Mouse (Mus musculus) limb, embryonic 13.5 days (tissue): ENCODE data around the gene Foxj3. TPM values are rescaled to one million over a fixed set of nuclear protein-coding genes. Genes with fewer than 3 reads are reported as not detected.
A peak's percentile ranks its signal among the peaks of the same experiment; 100 is the strongest.
"Not testable (repeated sequence)": the region's sequence is repeated elsewhere in the genome, so short reads cannot be mapped to it uniquely, and the experiment has no call there.

Experiments used
- ATAC-seq: fragments of 200-750 bp; cut with Nextera tagmentation; 2 replicates; pipeline ENCODE4 v1.8.0; 2017; ENCODE audit warnings: low read depth, moderate number of reproducible peaks, moderate TSS enrichment; ENCODE audit not compliant: low FRiP score
- H3K27ac ChIP-seq: fragments of 300-500 bp; sonication (generic); 2 replicates; pipeline ENCODE4 v1.5.1; 2015; ENCODE audit warnings: inconsistent platforms, mild to moderate bottlenecking, moderate library complexity
- H3K27me3 ChIP-seq: fragments of 300-500 bp; sonication (generic); 2 replicates; pipeline ENCODE4 v1.6.1; 2015; ENCODE audit warnings: mild to moderate bottlenecking, inconsistent platforms
- H3K36me3 ChIP-seq: fragments of 300-500 bp; sonication (generic); 2 replicates; pipeline ENCODE4 v1.6.1; 2015; ENCODE audit warnings: inconsistent platforms, mild to moderate bottlenecking, moderate library complexity
- H3K4me1 ChIP-seq: fragments of 300-500 bp; sonication (generic); 2 replicates; pipeline ENCODE4 v1.6.1; 2015; ENCODE audit warnings: inconsistent platforms
- H3K4me2 ChIP-seq: fragments of 300-500 bp; sonication (generic); replicated peaks from 2 replicates; pipeline ENCODE4 v1.6.1; 2015; ENCODE audit warnings: inconsistent platforms, mild to moderate bottlenecking, moderate library complexity
- H3K4me3 ChIP-seq: fragments of 300-500 bp; sonication (generic); 2 replicates; pipeline ENCODE4 v1.5.1; 2015; ENCODE audit warnings: moderate library complexity, mild to moderate bottlenecking, inconsistent platforms
- H3K9ac ChIP-seq: fragments of 300-500 bp; sonication (generic); 2 replicates; pipeline ENCODE4 v1.6.1; 2015; ENCODE audit warnings: mild to moderate bottlenecking, inconsistent platforms
- H3K9me3 ChIP-seq: fragments of 300-500 bp; sonication (generic); 2 replicates; pipeline ENCODE4 v1.6.1; 2016; ENCODE audit warnings: inconsistent platforms
- WGBS: fragments of 180-500 bp; shearing (Covaris S2); methylation state at CpG from one replicate; pipeline ENCODE4 v1.1.7; 2015; 5-methylcytosine and 5-hydroxymethylcytosine counted together
- polyA plus RNA-seq: library from polyadenylated mRNA; unstranded; fragments of >200 nt; fragmentation: Nextera tagmentation; extraction: Ambion mirVana; gene quantifications from 2 replicates; pipeline ENCODE4 v1.2.1, GENCODE M21; 2015

Gene Foxj3
- polyA plus RNA-seq, 1 experiment from 2014 or later = 26.9 TPM

GRCm38 (mm10) chr4:119628363-119628762, 91.6 kb downstream of the Foxj3 start:
- H3K4me3 ChIP-seq, H3K4me1 ChIP-seq, H3K4me2 ChIP-seq, ATAC-seq, H3K27me3 ChIP-seq, H3K9ac ChIP-seq, H3K9me3 ChIP-seq, H3K27ac ChIP-seq: not testable (repeated sequence)
- WGBS = 76% methylated on average over 4 of the region's 4 CpGs
- H3K36me3 ChIP-seq = peaks cover 60% of the 10 kb centered on the region

DNA sequence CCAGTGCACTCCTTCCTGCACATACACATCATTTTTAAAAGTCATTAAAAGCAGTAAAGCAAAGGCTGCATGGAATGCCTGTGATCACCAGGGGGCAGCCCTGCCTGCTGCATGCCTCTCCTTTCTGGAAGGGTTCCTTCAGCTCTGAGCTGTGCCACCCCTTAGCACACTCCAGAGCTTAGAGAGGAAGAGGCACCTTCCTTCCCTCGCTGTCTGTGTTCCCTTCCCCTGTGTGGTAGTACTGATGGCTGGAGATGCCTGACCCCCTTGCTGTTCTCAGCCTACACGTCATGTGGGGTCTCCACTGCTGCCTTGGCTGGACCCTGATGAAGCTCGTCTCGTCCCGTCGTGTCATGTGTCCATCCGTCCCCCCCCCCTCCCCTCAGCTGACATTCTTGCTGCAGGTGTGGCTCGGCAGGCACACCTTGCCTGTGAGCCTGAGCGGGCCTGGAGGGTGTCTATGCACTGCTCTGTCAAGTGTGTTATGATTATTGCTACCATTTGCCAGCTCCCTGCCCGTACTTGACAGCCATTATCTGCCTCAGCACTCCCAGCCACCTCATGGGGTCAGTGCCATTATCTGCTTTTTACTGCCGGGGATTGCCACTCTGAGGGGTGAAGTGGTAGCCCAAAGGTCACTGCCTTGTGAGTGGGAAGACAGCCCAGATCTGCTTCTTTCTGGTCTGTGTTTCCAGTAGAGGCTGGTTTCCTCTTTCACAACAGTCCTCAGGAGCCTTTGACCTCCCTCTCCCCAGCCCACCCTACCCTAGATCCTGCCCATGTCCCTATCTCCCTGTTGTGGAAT, 94.5 kb downstream of the Foxj3 start:
- Histone ChIP-seq H3K9me3 (no peaks in the 10 kb centered on the region), H3K9ac (no peak overlapping the region), H3K27ac (no peak overlapping the region), H3K4me3 (no peak overlapping the region), H3K4me2 (no peak overlapping the region), H3K27me3 (no peaks in the 10 kb centered on the region), H3K36me3 (peaks cover 36% of the 10 kb centered on the region), H3K4me1 (peaks cover 19% of the 10 kb centered on the region)
- WGBS = 52% methylated on average over 11 of the region's 11 CpGs
- ATAC-seq = peak; percentile 37; the same call in 1 of the 2 replicates

DNA sequence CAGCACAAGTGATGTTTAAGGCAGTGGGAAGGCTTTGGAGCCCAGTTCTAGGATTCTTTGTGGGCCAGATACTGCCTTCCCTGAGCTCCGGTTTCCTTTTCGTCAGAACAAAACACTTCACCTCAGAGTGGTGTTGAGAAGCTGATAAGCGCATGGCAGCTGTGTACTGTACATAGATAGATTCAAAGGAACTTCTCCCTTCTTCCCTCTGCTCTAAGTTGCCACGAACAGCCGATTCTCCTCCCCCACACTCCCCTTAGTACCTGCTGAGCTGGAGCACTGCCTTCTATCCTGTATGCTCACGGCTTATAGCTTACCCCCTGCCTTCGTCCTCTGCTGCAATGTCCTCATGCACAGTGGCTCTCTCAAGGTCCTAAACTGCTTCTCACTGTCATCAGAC, 95.9 kb downstream of the Foxj3 start:
- 71% methylated on average over 7 of the region's 7 CpGs for WGBS
- Histone ChIP-seq H3K9me3 (no peaks in the 10 kb centered on the region), H3K4me2 (no peak overlapping the region), H3K4me3 (no peak overlapping the region), H3K27me3 (no peaks in the 10 kb centered on the region), H3K9ac (no peak overlapping the region), H3K4me1 (peaks cover 19% of the 10 kb centered on the region), H3K27ac (no peak overlapping the region), H3K36me3 (peaks cover 27% of the 10 kb centered on the region)
- no peak for ATAC-seq

- no peak overlapping the region for H3K9ac ChIP-seq
- H3K36me3 ChIP-seq = peaks cover 23% of the 10 kb centered on the region
These were observed 96.5 kb downstream of the Foxj3 start for GRCm38 (mm10) chr4:119633342-119633741.

DNA sequence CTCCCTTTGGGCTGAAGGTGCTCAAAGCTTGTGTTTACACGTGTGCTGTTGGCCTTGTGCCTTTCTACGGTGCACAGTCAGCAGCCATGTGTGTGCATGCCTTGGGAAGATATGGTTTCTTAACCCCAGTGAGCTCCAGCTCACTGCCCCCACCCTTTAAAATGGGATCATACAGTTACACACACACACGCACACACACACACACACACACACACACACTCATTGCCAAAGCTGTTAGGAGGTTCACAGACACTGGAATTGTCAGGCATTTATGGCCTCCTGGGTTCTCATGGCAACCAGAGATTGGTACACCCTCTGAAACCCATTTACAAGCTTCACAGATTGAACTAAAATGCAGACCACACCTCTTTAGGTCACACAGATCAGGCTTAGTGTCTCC, 97.1 kb downstream of the Foxj3 start:
- Histone ChIP-seq H3K27me3 (no peaks in the 10 kb centered on the region), H3K4me2 (no peak overlapping the region), H3K4me1 (peaks cover 19% of the 10 kb centered on the region), H3K9me3 (no peaks in the 10 kb centered on the region), H3K4me3 (no peak overlapping the region), H3K9ac (no peak overlapping the region), H3K27ac (no peak overlapping the region), H3K36me3 (peaks cover 22% of the 10 kb centered on the region)
- no peak for ATAC-seq
- 70% methylated on average over 3 of the region's 3 CpGs for WGBS

More at GRCm38 (mm10) chr4:119633342-119633741, 96.5 kb downstream of the Foxj3 start:
- Histone ChIP-seq H3K4me3 (no peak overlapping the region), H3K27me3 (no peaks in the 10 kb centered on the region), H3K9me3 (no peaks in the 10 kb centered on the region), H3K27ac (no peak overlapping the region), H3K4me1 (peaks cover 19% of the 10 kb centered on the region), H3K4me2 (no peak overlapping the region)
- WGBS = 57% methylated on average over 7 of the region's 7 CpGs
- ATAC-seq = no peak

GRCm38 (mm10) chr4:119634908-119635660, 98.3 kb downstream of the Foxj3 start:
- Histone ChIP-seq H3K27ac (no peak overlapping the region), H3K9me3 (no peaks in the 10 kb centered on the region), H3K4me2 (no peak overlapping the region), H3K27me3 (no peaks in the 10 kb centered on the region), H3K4me3 (no peak overlapping the region), H3K9ac (no peak overlapping the region), H3K36me3 (peaks cover 11% of the 10 kb centered on the region), H3K4me1 (peaks cover 19% of the 10 kb centered on the region)
- WGBS = 67% methylated on average over 6 of the region's 6 CpGs
- ATAC-seq = no peak

GRCm38 (mm10) chr4:119635686-119636085, 98.9 kb downstream of the Foxj3 start:
- H3K27ac ChIP-seq = no peak overlapping the region
- no peaks in the 10 kb centered on the region for H3K9me3 ChIP-seq
- 0 out of 2 replicates have a peak, but pooled peaks cover 5% of the 10 kb centered on the region for H3K36me3 ChIP-seq
- no peak overlapping the region for H3K4me3 ChIP-seq
- no peak overlapping the region for H3K4me2 ChIP-seq
- H3K9ac ChIP-seq = no peak overlapping the region
- peaks cover 19% of the 10 kb centered on the region for H3K4me1 ChIP-seq
- H3K27me3 ChIP-seq = no peaks in the 10 kb centered on the region
- WGBS = 80% methylated on average over 8 of the region's 8 CpGs
- ATAC-seq = no peak

GRCm38 (mm10) chr4:119636731-119637130, 99.9 kb downstream of the Foxj3 start:
- Histone ChIP-seq H3K9me3 (no peaks in the 10 kb centered on the region), H3K4me2 (no peak overlapping the region), H3K4me3 (no peak overlapping the region), H3K27ac (no peak overlapping the region), H3K27me3 (no peaks in the 10 kb centered on the region), H3K9ac (no peak overlapping the region), H3K4me1 (peaks cover 19% of the 10 kb centered on the region), H3K36me3 (0 out of 2 replicates have a peak, but pooled peaks cover 2% of the 10 kb centered on the region)
- ATAC-seq = no peak
- WGBS = 79% methylated on average over 7 of the region's 7 CpGs

GRCm38 (mm10) chr4:119637176-119637845, 100.5 kb downstream of the Foxj3 start, which contains the start of gene Guca2a:
Gene Guca2a (plus strand): TSS chr4:119637704.
- Histone ChIP-seq H3K27me3 (no peaks in the 10 kb centered on the region), H3K36me3 (no peaks in the 10 kb centered on the region), H3K4me1 (peaks cover 19% of the 10 kb centered on the region), H3K4me2 (no peak within 1 kb of the TSS), H3K27ac (no peak within 1 kb of the TSS), H3K9me3 (no peaks in the 10 kb centered on the region), H3K4me3 (no peak within 1 kb of the TSS), H3K9ac (no peak within 1 kb of the TSS)
- WGBS = 75% methylated on average over 4 of the region's 4 CpGs
- ATAC-seq = no peak

DNA sequence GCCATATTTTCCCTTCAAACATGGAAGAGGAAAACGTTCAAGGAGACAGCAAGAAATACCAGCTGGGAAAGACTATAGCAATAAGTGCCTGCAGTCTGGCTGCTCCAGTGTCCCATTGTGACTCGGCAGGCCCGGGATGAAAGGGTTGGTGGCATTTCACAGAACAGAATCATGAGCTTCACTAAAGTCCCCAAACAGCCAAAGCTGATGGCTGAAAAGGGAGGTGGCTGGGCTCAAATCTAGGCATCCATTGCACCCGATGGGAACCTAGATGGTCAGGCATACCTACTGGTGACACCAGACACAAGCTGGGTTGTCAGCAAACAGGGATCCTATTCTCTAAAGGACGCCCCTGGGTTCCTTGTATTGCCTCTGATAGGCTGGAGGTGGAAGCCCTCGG, 101.1 kb downstream of the Foxj3 start:
- 82% methylated on average over 6 of the region's 6 CpGs for WGBS
- Histone ChIP-seq H3K4me2 (no peak overlapping the region), H3K9ac (no peak overlapping the region), H3K27ac (no peak overlapping the region), H3K9me3 (peaks cover 3% of the 10 kb centered on the region; the same call in 1 of the 2 replicates), H3K4me1 (peaks cover 15% of the 10 kb centered on the region), H3K36me3 (no peaks in the 10 kb centered on the region), H3K4me3 (no peak overlapping the region), H3K27me3 (no peaks in the 10 kb centered on the region)
- no peak for ATAC-seq

- Histone ChIP-seq H3K9ac (no peak overlapping the region), H3K9me3 (peaks cover 3% of the 10 kb centered on the region; the same call in 1 of the 2 replicates), H3K4me1 (peaks cover 10% of the 10 kb centered on the region), H3K27me3 (no peaks in the 10 kb centered on the region), H3K27ac (no peak overlapping the region), H3K36me3 (no peaks in the 10 kb centered on the region), H3K4me3 (no peak overlapping the region), H3K4me2 (no peak overlapping the region)
- ATAC-seq = no peak
- WGBS = 56% methylated on average over 11 of the region's 11 CpGs
These were observed 101.9 kb downstream of the Foxj3 start for GRCm38 (mm10) chr4:119638656-119639055.

GRCm38 (mm10) chr4:119642666-119643065, 105.9 kb downstream of the Foxj3 start:
- no peak overlapping the region for H3K4me2 ChIP-seq
- H3K27me3 ChIP-seq = no peaks in the 10 kb centered on the region
- no peaks in the 10 kb centered on the region for H3K36me3 ChIP-seq
- no peak overlapping the region for H3K27ac ChIP-seq
- no peak for ATAC-seq
- WGBS = 90% methylated on average over 4 of the region's 4 CpGs
- peaks cover 3% of the 10 kb centered on the region; the same call in 1 of the 2 replicates for H3K9me3 ChIP-seq
- no peak overlapping the region for H3K4me3 ChIP-seq
- H3K4me1 ChIP-seq = no peaks in the 10 kb centered on the region
- no peak overlapping the region for H3K9ac ChIP-seq
